In the genomic region with DNA sequence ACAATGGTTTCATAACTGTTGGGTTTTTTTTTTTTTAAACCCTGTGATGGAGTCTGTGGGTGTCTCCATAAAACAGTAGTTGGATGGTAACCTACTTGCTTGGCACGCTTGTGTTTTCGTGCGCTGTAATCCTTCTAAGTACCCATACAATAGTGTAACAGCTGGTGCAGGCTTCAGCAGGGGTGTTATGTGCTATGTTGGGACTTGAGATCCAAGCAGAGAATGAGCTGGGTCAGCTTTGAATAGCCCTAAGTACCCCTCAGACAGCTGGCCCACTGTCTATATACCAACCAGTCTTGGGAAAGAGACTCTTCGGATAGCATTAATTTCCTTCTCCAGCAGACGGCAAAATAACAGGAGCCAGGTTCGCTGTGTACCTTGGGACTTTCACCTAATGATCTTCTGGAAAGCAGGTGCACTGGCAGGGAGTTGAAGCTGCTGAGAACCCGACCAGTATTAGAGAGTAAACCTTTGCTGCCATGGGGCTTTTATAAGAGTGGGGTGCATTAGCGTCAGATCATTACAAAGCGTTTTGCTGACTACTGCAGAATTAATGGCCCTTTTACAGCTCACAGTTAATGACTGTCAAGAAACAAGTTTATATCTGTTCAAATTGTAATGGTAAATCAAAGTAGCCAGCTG, we compare ENCODE assay signal across 12 mouse cellular contexts.
DNase-seq lines count a peak whose midpoint lies in the region; ATAC-seq lines count a peak whose summit lies in the region.
"Had no signal": no experiment of that assay in that cellular context is flagged by ENCODE, and none has a peak within 500 bp of the region (broad histone marks: within the 10 kb centered on the region; RNA-seq: fewer than 3 reads in every experiment).

No protein-coding gene starts in this region.

- no peak overlapping the region for H3K4me2 ChIP-seq in hindbrain, embryonic 12.5 days (replicated peaks)
- no peak overlapping the region for H3K4me2 ChIP-seq in hindbrain, embryonic 11.5 days (replicated peaks; ENCODE audit: low read depth, low read length)
- peak overlapping the region; percentile 24; the same call in 1 of the 2 replicates for H3K4me2 ChIP-seq in forebrain, embryonic 13.5 days
- peak overlapping the region; percentile 4; the same call in 1 of the 2 replicates for H3K4me2 ChIP-seq in limb, embryonic 12.5 days
- H3K4me2 ChIP-seq in neural tube, embryonic 13.5 days = peak overlapping the region; percentile 34
- no peak overlapping the region for H3K4me2 ChIP-seq in kidney, embryonic 14.5 days (replicated peaks; ENCODE audit: low read depth, low read length)
- H3K4me2 ChIP-seq: limb, embryonic 15.5 days had no signal

- H3K27me3 ChIP-seq in hindbrain, embryonic 12.5 days = no peaks in the 10 kb centered on the region
- H3K27me3 ChIP-seq in hindbrain, embryonic 11.5 days (ENCODE audit: control insufficient read depth, insufficient read depth, low read length) = no peaks in the 10 kb centered on the region
- peaks cover 5% of the 10 kb centered on the region; the same call in 1 of the 2 replicates for H3K27me3 ChIP-seq in forebrain, embryonic 13.5 days
- peaks cover 3% of the 10 kb centered on the region; the same call in 1 of the 2 replicates for H3K27me3 ChIP-seq in limb, embryonic 12.5 days
- peaks cover 3% of the 10 kb centered on the region; the same call in 1 of the 2 replicates for H3K27me3 ChIP-seq in neural tube, embryonic 13.5 days
- H3K27me3 ChIP-seq in kidney, embryonic 14.5 days (ENCODE audit: control insufficient read depth, insufficient read depth, low read length) = no peaks in the 10 kb centered on the region
- H3K27me3 ChIP-seq: limb, embryonic 15.5 days had no signal

- no peaks in the 10 kb centered on the region for H3K9me3 ChIP-seq in hindbrain, embryonic 12.5 days (replicated peaks)
- H3K9me3 ChIP-seq in hindbrain, embryonic 11.5 days (ENCODE audit: control insufficient read depth, low read length) = no peaks in the 10 kb centered on the region
- H3K9me3 ChIP-seq in forebrain, embryonic 13.5 days (replicated peaks) = no peaks in the 10 kb centered on the region
- no peaks in the 10 kb centered on the region for H3K9me3 ChIP-seq in limb, embryonic 12.5 days
- no peaks in the 10 kb centered on the region for H3K9me3 ChIP-seq in neural tube, embryonic 13.5 days
- H3K9me3 ChIP-seq in kidney, embryonic 14.5 days (ENCODE audit: control insufficient read depth, low read length) = no peaks in the 10 kb centered on the region
- H3K9me3 ChIP-seq: limb, embryonic 15.5 days had no signal

- H3K9ac ChIP-seq in hindbrain, embryonic 12.5 days = no peak overlapping the region
- no peak overlapping the region for H3K9ac ChIP-seq in hindbrain, embryonic 11.5 days (ENCODE audit: low read depth, low read length)
- H3K9ac ChIP-seq in forebrain, embryonic 13.5 days = no peak overlapping the region
- H3K9ac ChIP-seq in limb, embryonic 12.5 days (replicated peaks) = no peak overlapping the region
- no peak overlapping the region for H3K9ac ChIP-seq in neural tube, embryonic 13.5 days
- H3K9ac ChIP-seq in kidney, embryonic 14.5 days (ENCODE audit: low read depth, low read length) = no peak overlapping the region
- H3K9ac ChIP-seq: limb, embryonic 15.5 days had no signal

- no peak for DNase-seq in hindbrain, embryonic 11.5 days (ENCODE audit: low spot score)
- DNase-seq in yolk sac, embryonic 10.5 days (ENCODE audit: low spot score) = no peak
- DNase-seq in gastrocnemius, adult 8-10 months (ENCODE audit: low spot score in 2 of 2) = no peak
- DNase-seq: cerebellum, postnatal 14 days; gastrocnemius, postnatal 36 days had no signal

- WGBS in hindbrain, embryonic 12.5 days = 60% methylated on average over 9 of the region's 9 CpGs
- 70% methylated on average over 9 of the region's 9 CpGs for WGBS in hindbrain, embryonic 11.5 days
- 27% methylated on average over 9 of the region's 9 CpGs for WGBS in forebrain, embryonic 13.5 days
- WGBS in limb, embryonic 12.5 days = 41% methylated on average over 9 of the region's 9 CpGs
- 19% methylated on average over 9 of the region's 9 CpGs for WGBS in neural tube, embryonic 13.5 days
- 54% methylated on average over 9 of the region's 9 CpGs for WGBS in kidney, embryonic 14.5 days

- 0 out of 2 replicates have a peak, but pooled peaks have one; percentile 55 for ATAC-seq in hindbrain, embryonic 12.5 days (ENCODE audit: low FRiP score)
- no peak; the same call in 1 of the 2 replicates for ATAC-seq in hindbrain, embryonic 11.5 days (ENCODE audit: low FRiP score)
- ATAC-seq in forebrain, embryonic 13.5 days = peak; percentile 77; the same call in 1 of the 2 replicates
- ATAC-seq in limb, embryonic 12.5 days (ENCODE audit: insufficient number of reproducible peaks, insufficient read depth, low FRiP score, low TSS enrichment, low read depth) = peak; percentile 56; the same call in 1 of the 2 replicates
- peak; percentile 85 for ATAC-seq in neural tube, embryonic 13.5 days (ENCODE audit: low read depth)
- ATAC-seq in kidney, embryonic 14.5 days (ENCODE audit: low FRiP score, low TSS enrichment) = no peak
- ATAC-seq: intestine, embryonic 16.5 days had no signal

- no peak overlapping the region for H3K4me3 ChIP-seq in hindbrain, embryonic 12.5 days
- no peak overlapping the region for H3K4me3 ChIP-seq in hindbrain, embryonic 11.5 days (ENCODE audit: low read depth, low read length)
- no peak overlapping the region for H3K4me3 ChIP-seq in forebrain, embryonic 13.5 days
- no peak overlapping the region for H3K4me3 ChIP-seq in limb, embryonic 12.5 days (replicated peaks)
- H3K4me3 ChIP-seq in neural tube, embryonic 13.5 days = no peak overlapping the region
- H3K4me3 ChIP-seq in kidney, embryonic 14.5 days (ENCODE audit: low read length) = no peak overlapping the region
- H3K4me3 ChIP-seq: limb, embryonic 15.5 days had no signal

- H3K27ac ChIP-seq in hindbrain, embryonic 12.5 days = peak overlapping the region; percentile 41; the same call in 1 of the 2 replicates
- H3K27ac ChIP-seq in hindbrain, embryonic 11.5 days (ENCODE audit: low read depth, low read length) = no peak overlapping the region
- H3K27ac ChIP-seq in forebrain, embryonic 13.5 days = peak overlapping the region; percentile 25; the same call in 1 of the 2 replicates
- H3K27ac ChIP-seq in limb, embryonic 12.5 days = no peak overlapping the region
- peak overlapping the region; percentile 79 for H3K27ac ChIP-seq in neural tube, embryonic 13.5 days (replicated peaks)
- no peak overlapping the region for H3K27ac ChIP-seq in kidney, embryonic 14.5 days (ENCODE audit: low read depth, low read length)
- H3K27ac ChIP-seq: limb, embryonic 15.5 days had no signal

- no peaks in the 10 kb centered on the region for H3K36me3 ChIP-seq in hindbrain, embryonic 12.5 days
- no peaks in the 10 kb centered on the region for H3K36me3 ChIP-seq in hindbrain, embryonic 11.5 days (ENCODE audit: control insufficient read depth, insufficient read depth, low read length)
- no peaks in the 10 kb centered on the region for H3K36me3 ChIP-seq in forebrain, embryonic 13.5 days (ENCODE audit: poor library complexity, severe bottlenecking)
- no peaks in the 10 kb centered on the region for H3K36me3 ChIP-seq in limb, embryonic 12.5 days
- H3K36me3 ChIP-seq in neural tube, embryonic 13.5 days = no peaks in the 10 kb centered on the region
- no peaks in the 10 kb centered on the region for H3K36me3 ChIP-seq in kidney, embryonic 14.5 days (ENCODE audit: control insufficient read depth, insufficient read depth, low read length)
- H3K36me3 ChIP-seq: limb, embryonic 15.5 days had no signal

- H3K4me1 ChIP-seq in hindbrain, embryonic 12.5 days = peaks cover 18% of the 10 kb centered on the region
- no peaks in the 10 kb centered on the region for H3K4me1 ChIP-seq in hindbrain, embryonic 11.5 days (replicated peaks; ENCODE audit: control insufficient read depth, insufficient read depth, low read length)
- peaks cover 25% of the 10 kb centered on the region for H3K4me1 ChIP-seq in forebrain, embryonic 13.5 days
- peaks cover 11% of the 10 kb centered on the region for H3K4me1 ChIP-seq in limb, embryonic 12.5 days (replicated peaks)
- peaks cover 34% of the 10 kb centered on the region for H3K4me1 ChIP-seq in neural tube, embryonic 13.5 days (replicated peaks)
- H3K4me1 ChIP-seq in kidney, embryonic 14.5 days (ENCODE audit: control insufficient read depth, insufficient read depth, low read length) = peaks cover 5% of the 10 kb centered on the region; the same call in 1 of the 2 replicates

Comparison
In these comparisons a context has a peak if more than half of its experiments do, and no peak if none do; other contexts are left out.
1. ATAC-seq: peak in hindbrain, embryonic 12.5 days (single experiment), forebrain, embryonic 13.5 days (single experiment), limb, embryonic 12.5 days (single experiment) and neural tube, embryonic 13.5 days (single experiment); none in hindbrain, embryonic 11.5 days (single experiment) and kidney, embryonic 14.5 days (single experiment).
2. H3K27ac ChIP-seq: peak in hindbrain, embryonic 12.5 days (single experiment), forebrain, embryonic 13.5 days (single experiment) and neural tube, embryonic 13.5 days (single experiment); none in hindbrain, embryonic 11.5 days (single experiment), limb, embryonic 12.5 days (single experiment) and kidney, embryonic 14.5 days (single experiment).
3. H3K4me2 ChIP-seq: peak in forebrain, embryonic 13.5 days (single experiment), limb, embryonic 12.5 days (single experiment) and neural tube, embryonic 13.5 days (single experiment); none in hindbrain, embryonic 12.5 days (single experiment), hindbrain, embryonic 11.5 days (single experiment) and kidney, embryonic 14.5 days (single experiment).